Mouse (Mus musculus) midbrain, embryonic 16.5 days (tissue): ENCODE results near the gene Mark4. TPM values are rescaled to one million over a fixed set of nuclear protein-coding genes. Genes with fewer than 3 reads are reported as not detected.
A peak's percentile ranks its signal among the peaks of the same experiment; 100 is the strongest.

Source experiments
- ATAC-seq: fragments of 200-750 bp; cut with Nextera tagmentation; 2 replicates; pipeline ENCODE4 v1.8.0; 2017; ENCODE audit warnings: moderate TSS enrichment
- H3K27ac ChIP-seq: fragments of 300-500 bp; sonication (generic); 2 replicates; pipeline ENCODE4 v1.5.1; 2014; ENCODE audit warnings: mild to moderate bottlenecking, low read length, mixed read lengths
- H3K27me3 ChIP-seq: fragments of 300-500 bp; sonication (generic); 2 replicates; pipeline ENCODE4 v1.6.1; 2014; ENCODE audit warnings: low read depth, low read length, mixed read lengths; ENCODE audit not compliant: control insufficient read depth, insufficient read depth
- H3K36me3 ChIP-seq: fragments of 300-500 bp; sonication (generic); 2 replicates; pipeline ENCODE4 v1.6.1; 2014; ENCODE audit warnings: mild to moderate bottlenecking, low read length, moderate library complexity, mixed read lengths; ENCODE audit not compliant: control insufficient read depth, insufficient read depth
- H3K4me1 ChIP-seq: fragments of 300-500 bp; sonication (generic); 2 replicates; pipeline ENCODE4 v1.6.1; 2014; ENCODE audit warnings: mild to moderate bottlenecking, low read length, mixed read lengths; ENCODE audit not compliant: control insufficient read depth, insufficient read depth
- H3K4me2 ChIP-seq: fragments of 300-500 bp; sonication (generic); 2 replicates; pipeline ENCODE4 v1.6.1; 2014; ENCODE audit warnings: mild to moderate bottlenecking, low read length, mixed read lengths
- H3K4me3 ChIP-seq: fragments of 300-500 bp; sonication (generic); 2 replicates; pipeline ENCODE4 v1.5.1; 2014; ENCODE audit warnings: low read depth, mild to moderate bottlenecking, low read length, moderate library complexity, mixed read lengths
- H3K9ac ChIP-seq: fragments of 300-500 bp; sonication (generic); 2 replicates; pipeline ENCODE4 v1.6.1; 2014; ENCODE audit warnings: low read depth, low read length, mixed read lengths
- H3K9me3 ChIP-seq: fragments of 300-500 bp; sonication (generic); replicated peaks from 2 replicates; pipeline ENCODE4 v1.6.1; 2014; ENCODE audit warnings: mild to moderate bottlenecking, low read length, mixed read lengths; ENCODE audit not compliant: control insufficient read depth, poor library complexity, severe bottlenecking
- WGBS: fragments of 180-500 bp; shearing (Covaris S2); extraction: QIAGEN DNeasy Blood & Tissue Kit; methylation state at CpG from one replicate; pipeline ENCODE4 v1.1.7; 2014; 5-methylcytosine and 5-hydroxymethylcytosine counted together
- polyA plus RNA-seq: library from polyadenylated mRNA; unstranded; fragments of >200 nt; fragmentation: Nextera tagmentation; extraction: Ambion mirVana; gene quantifications from 2 replicates; pipeline ENCODE4 v1.2.1, GENCODE M21; 2015

Mark4 gene
- polyA plus RNA-seq, 1 experiment from 2014 or later, result 14.8 TPM

DNA sequence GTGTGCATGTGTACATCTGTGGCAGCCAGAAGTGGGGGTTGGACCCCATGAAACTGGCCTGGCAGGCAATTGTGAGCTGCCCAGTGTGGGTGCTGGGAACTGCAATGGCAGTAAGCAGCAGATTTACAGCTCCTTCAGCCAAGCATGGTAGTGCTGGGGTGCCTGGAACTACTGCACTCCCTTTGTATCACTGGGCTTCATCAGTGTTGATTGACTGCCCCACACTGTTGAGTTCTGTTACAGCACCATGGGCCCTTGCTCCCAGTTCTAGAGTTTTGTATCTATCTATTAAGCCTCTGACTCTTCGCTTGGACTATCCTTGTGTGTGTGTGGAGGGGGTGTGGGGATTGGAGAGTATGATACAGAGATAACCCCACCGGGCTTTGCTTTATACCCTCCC, 18.5 kb upstream of the Mark4 start:
- H3K9me3 ChIP-seq, result no peaks in the 10 kb centered on the region
- H3K27ac ChIP-seq, result no peak overlapping the region
- H3K4me1 ChIP-seq, result no peaks in the 10 kb centered on the region
- no peak overlapping the region for H3K4me3 ChIP-seq
- no peak for ATAC-seq
- 82% methylated on average over 2 of the region's 2 CpGs for WGBS
- no peak overlapping the region for H3K4me2 ChIP-seq
- no peaks in the 10 kb centered on the region for H3K36me3 ChIP-seq
- peaks cover 26% of the 10 kb centered on the region for H3K27me3 ChIP-seq
- H3K9ac ChIP-seq, result no peak overlapping the region

DNA sequence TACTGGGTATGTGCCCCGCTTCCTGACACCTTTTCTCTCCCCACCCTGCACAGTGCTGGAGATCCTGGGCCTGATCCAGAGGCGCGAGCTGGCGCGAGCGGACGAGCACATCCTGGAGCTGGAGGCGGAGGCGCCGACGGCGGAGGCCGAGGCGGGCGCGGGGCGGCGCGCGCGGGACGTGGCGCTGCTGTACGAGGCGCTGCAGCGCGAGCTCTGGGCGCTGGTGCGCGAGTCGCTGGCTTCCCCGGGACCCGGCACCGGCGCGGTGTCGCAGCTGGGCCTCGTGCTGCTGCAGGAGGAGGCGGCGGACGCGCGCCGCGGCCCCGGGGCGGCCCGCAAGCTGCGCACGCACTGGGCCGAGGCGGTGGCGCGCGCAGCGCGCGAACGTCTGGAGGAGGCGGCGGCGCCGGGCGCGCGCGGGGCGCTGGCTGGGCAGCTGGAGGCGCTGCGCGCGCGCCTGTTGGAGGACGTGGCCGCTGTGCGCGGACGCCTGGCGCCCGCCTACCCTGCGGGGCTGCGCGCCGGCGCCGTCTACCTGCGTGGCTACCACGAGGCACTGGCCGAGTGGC, 15.3 kb upstream of the Mark4 start:
- peak; percentile 92 for ATAC-seq
- Histone ChIP-seq H3K9me3 (no peaks in the 10 kb centered on the region), H3K36me3 (no peaks in the 10 kb centered on the region), H3K27ac (peak overlapping the region; percentile 84), H3K27me3 (peaks cover 50% of the 10 kb centered on the region), H3K4me1 (no peaks in the 10 kb centered on the region), H3K9ac (peak overlapping the region; percentile 68), H3K4me2 (peak overlapping the region; percentile 66), H3K4me3 (peak overlapping the region; percentile 52)
- under 1% methylated on average over 67 of the region's 89 CpGs for WGBS

DNA sequence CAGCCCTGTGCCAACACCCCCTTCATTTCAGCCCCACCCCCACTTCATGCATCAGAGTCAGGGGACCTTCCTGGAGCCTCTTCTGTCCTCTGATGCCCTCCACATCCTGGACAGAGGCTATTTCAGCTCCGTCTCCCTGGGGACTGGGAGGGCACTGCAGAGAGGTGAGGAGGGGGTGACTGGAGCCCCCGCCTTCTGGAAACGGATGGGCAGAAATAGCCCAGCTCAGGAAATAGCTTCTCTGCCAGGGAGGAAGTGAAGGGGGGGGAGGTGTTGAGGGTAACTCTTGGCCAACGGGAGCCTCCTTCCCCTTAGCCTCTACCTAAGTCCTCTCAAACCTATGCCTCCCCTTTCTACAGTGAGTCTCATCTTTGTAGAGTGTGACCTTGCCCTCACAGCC, 13.8 kb upstream of the Mark4 start:
- Histone ChIP-seq H3K36me3 (no peaks in the 10 kb centered on the region), H3K9ac (no peak overlapping the region), H3K27me3 (peaks cover 45% of the 10 kb centered on the region), H3K27ac (no peak overlapping the region), H3K4me2 (no peak overlapping the region), H3K4me1 (no peaks in the 10 kb centered on the region), H3K9me3 (no peaks in the 10 kb centered on the region), H3K4me3 (no peak overlapping the region)
- no peak for ATAC-seq
- 43% methylated on average over 4 of the region's 4 CpGs for WGBS

DNA sequence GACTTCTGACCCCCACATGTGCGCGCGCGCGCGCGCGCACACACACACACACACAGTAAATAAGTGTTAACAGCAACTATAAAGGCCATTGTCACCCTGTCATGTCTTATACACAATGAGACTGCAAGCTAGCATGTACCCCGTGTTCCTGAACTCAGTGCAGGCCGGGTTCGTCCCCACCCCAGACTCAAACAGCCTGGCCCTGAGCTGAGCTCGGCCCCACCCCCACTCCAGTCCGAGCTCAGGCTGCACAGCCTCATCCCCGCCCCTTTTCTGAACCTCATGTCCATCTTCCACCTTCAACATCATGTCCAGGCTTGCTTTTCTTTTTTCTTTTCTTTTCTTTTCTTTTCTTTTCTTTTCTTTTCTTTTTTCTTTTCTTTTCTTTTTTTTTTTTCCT, 11.7 kb upstream of the Mark4 start:
- H3K4me1 ChIP-seq, result no peaks in the 10 kb centered on the region
- no peak overlapping the region for H3K4me3 ChIP-seq
- H3K36me3 ChIP-seq, result no peaks in the 10 kb centered on the region
- ATAC-seq, result no peak
- H3K4me2 ChIP-seq, result no peak overlapping the region
- H3K9ac ChIP-seq, result no peak overlapping the region
- peaks cover 52% of the 10 kb centered on the region for H3K27me3 ChIP-seq
- H3K9me3 ChIP-seq, result no peaks in the 10 kb centered on the region
- 4% methylated on average over 14 of the region's 14 CpGs for WGBS
- H3K27ac ChIP-seq, result no peak overlapping the region

DNA sequence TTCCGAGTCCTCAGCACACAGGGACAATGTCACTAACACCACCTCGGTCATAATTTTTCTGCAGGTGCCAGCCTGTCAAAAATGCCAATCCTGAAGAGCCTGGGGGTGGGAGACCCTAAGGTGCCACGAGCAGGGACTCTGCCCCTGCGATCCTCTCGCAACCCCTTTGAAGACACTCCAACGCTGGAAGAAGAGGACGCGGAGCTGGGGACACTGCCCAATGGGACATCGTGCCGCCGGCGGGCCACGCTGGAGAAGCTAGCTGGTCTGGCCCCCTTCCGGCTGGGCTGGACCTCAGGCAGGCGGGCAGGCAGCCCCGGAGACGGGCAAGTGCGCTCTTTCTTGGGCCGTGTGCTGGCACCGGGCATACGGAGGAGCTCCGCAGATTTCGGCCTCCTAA, 10.8 kb upstream of the Mark4 start:
- Histone ChIP-seq H3K4me1 (no peaks in the 10 kb centered on the region), H3K36me3 (no peaks in the 10 kb centered on the region), H3K4me2 (no peak overlapping the region), H3K27ac (no peak overlapping the region), H3K9ac (no peak overlapping the region), H3K9me3 (no peaks in the 10 kb centered on the region), H3K4me3 (no peak overlapping the region), H3K27me3 (peaks cover 49% of the 10 kb centered on the region)
- 25% methylated on average over 23 of the region's 23 CpGs for WGBS
- no peak for ATAC-seq

DNA sequence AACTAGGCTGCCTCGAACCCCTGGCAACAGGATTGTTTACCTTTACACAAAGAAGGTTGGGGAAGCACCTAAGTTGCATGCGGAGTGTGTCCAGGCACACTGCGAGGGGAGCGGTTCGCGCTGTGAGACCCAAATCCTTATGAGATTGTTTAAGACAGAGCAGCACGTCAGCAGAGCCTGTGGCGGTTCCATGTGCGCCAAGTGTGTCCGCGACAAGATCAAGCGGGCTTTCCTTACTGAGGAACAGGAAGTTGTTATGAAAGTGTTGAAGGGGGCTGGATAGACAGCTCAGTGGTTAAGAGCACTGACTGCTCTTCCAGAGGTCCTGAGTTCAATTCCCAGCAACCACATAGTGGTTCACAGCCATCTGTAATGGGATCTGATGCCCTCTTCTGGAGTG, 9.7 kb upstream of the Mark4 start:
- no peak overlapping the region for H3K4me2 ChIP-seq
- no peaks in the 10 kb centered on the region for H3K9me3 ChIP-seq
- no peak overlapping the region for H3K9ac ChIP-seq
- 61% methylated on average over 12 of the region's 12 CpGs for WGBS
- no peaks in the 10 kb centered on the region for H3K36me3 ChIP-seq
- no peak overlapping the region for H3K4me3 ChIP-seq
- peaks cover 49% of the 10 kb centered on the region for H3K27me3 ChIP-seq
- H3K27ac ChIP-seq, result no peak overlapping the region
- H3K4me1 ChIP-seq, result no peaks in the 10 kb centered on the region
- ATAC-seq, result no peak

DNA sequence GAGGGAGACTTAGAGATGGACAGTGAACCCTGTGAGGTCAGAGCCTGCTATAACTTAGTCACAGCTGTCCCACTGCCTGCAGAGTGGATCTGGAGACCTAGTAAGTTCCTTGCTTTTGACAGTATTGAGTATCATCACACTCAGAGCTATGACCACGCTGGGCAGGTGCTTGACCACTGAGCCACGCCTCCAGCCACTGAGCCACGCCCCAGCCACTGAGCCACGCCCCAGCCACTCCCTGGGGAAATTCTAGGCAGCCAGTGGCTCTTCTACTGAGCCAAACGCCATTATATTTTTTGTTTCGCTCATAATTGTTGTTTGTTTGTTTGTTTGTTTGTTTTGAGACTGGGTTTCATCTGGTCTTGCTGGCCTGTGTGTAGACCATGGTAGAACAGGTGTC, 9.0 kb upstream of the Mark4 start:
- H3K9me3 ChIP-seq, result no peaks in the 10 kb centered on the region
- peaks cover 44% of the 10 kb centered on the region for H3K27me3 ChIP-seq
- no peak overlapping the region for H3K4me3 ChIP-seq
- no peak overlapping the region for H3K9ac ChIP-seq
- H3K4me1 ChIP-seq, result no peaks in the 10 kb centered on the region
- H3K4me2 ChIP-seq, result no peak overlapping the region
- 41% methylated on average over 6 of the region's 6 CpGs for WGBS
- ATAC-seq, result no peak
- H3K27ac ChIP-seq, result no peak overlapping the region
- H3K36me3 ChIP-seq, result no peaks in the 10 kb centered on the region

DNA sequence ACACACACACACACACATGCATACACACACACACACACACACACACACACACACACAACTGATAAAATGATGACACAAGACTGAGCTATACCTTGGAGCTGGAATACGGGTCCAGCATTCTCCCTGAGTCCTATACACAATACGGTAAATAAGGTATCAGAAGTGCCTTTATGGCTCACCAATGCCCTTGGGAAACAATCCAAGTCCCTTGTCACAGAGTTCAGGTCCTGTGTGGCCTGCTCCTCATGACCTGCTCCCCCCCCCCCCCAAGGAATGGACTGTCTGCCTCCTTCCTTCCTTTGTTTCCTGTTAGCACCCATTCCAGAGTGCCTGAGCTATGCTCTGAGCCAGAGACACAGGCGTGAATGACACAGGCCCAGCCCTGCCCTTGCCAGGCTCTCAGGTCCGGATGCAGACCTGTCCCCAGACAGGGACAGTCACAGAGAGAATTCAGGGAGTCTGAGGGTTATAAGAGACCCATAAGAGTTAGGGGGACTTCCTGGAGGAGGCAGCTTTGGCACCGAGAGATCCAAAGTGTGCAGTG, 8.1 kb upstream of the Mark4 start:
- no peaks in the 10 kb centered on the region for H3K9me3 ChIP-seq
- no peaks in the 10 kb centered on the region for H3K36me3 ChIP-seq
- H3K4me3 ChIP-seq, result no peak overlapping the region
- no peak overlapping the region for H3K4me2 ChIP-seq
- ATAC-seq, result no peak
- no peaks in the 10 kb centered on the region; the same call in 1 of the 2 replicates for H3K4me1 ChIP-seq
- no peak overlapping the region for H3K27ac ChIP-seq
- H3K27me3 ChIP-seq, result peaks cover 35% of the 10 kb centered on the region
- H3K9ac ChIP-seq, result no peak overlapping the region
- WGBS, result 58% methylated on average over 5 of the region's 5 CpGs

DNA sequence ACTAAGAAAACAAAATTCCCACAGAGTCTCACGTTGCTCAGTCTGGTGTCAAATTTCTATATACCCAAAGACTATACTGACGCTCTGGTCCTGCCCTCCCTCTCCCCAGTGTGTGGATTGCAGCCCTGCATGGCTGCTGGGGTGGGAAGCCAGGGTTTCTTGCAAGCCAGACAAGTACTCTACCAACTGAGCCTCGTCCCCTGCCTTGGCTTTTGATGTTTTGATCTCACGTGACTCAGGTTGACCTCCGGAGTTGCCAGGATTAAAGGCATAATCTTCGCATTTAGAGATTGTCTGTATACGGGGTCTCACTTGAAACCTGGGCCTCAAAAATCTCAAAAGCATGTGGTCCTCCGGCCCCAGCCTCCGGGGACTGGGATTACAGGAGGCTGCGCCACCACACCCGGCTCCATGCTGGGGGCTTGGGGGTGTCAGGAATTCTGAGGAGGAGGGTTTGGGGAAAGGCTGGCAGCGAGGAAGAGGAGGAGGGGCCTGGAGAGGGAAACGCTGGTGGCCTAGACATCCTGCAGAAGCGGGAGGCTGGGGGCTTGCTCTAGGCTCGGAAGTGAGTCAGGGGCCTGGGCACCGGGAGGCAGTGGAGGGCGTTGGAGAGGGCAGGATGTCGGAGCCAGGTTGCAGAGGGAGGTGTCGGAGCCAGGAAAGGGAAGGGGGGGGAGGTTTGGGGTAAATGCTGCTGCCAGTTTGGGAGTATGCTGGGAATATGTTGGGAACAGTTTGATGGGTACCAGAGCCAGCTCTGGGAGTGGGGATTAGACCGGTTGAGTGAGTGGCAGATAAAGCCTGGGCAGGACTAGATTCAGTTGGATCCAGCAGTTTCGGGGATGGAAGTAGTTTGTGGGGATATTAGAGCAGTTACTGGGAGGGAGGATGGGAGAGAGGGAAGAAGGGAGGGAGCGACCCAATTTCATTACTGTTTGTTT, 6.0 kb upstream of the Mark4 start:
- no peak for ATAC-seq
- no peak overlapping the region for H3K27ac ChIP-seq
- no peaks in the 10 kb centered on the region for H3K9me3 ChIP-seq
- H3K4me2 ChIP-seq, result no peak overlapping the region
- peak overlapping the region; percentile 45; the same call in 1 of the 2 replicates for H3K9ac ChIP-seq
- 6% methylated on average over 22 of the region's 22 CpGs for WGBS
- peaks cover 21% of the 10 kb centered on the region for H3K27me3 ChIP-seq
- H3K4me3 ChIP-seq, result no peak overlapping the region
- H3K4me1 ChIP-seq, result peaks cover 1% of the 10 kb centered on the region
- H3K36me3 ChIP-seq, result no peaks in the 10 kb centered on the region
